Mouse (Mus musculus) liver, embryonic 16.5 days (tissue): Measurements from ENCODE around the gene Stk11. TPM values are rescaled to one million over a fixed set of nuclear protein-coding genes. Genes with fewer than 3 reads are reported as not detected.

Source experiments
- ATAC-seq: fragments of 200-750 bp; cut with Nextera tagmentation; 2 replicates; pipeline ENCODE4 v1.8.0; 2017; ENCODE audit warnings: low read depth, mild to moderate bottlenecking, moderate number of reproducible peaks, moderate library complexity
- H3K27ac ChIP-seq: fragments of 300-500 bp; sonication (generic); 2 replicates; pipeline ENCODE4 v1.5.1; 2014; ENCODE audit warnings: mild to moderate bottlenecking, low read length
- H3K27me3 ChIP-seq: fragments of 300-500 bp; sonication (generic); 2 replicates; pipeline ENCODE4 v1.6.1; 2014; ENCODE audit warnings: low read depth, low read length, mixed read lengths; ENCODE audit not compliant: control insufficient read depth, insufficient read depth
- H3K36me3 ChIP-seq: fragments of 300-500 bp; sonication (generic); 2 replicates; pipeline ENCODE4 v1.6.1; 2014; ENCODE audit warnings: mild to moderate bottlenecking; ENCODE audit not compliant: control insufficient read depth, insufficient read depth
- H3K4me1 ChIP-seq: fragments of 300-500 bp; sonication (generic); 2 replicates; pipeline ENCODE4 v1.6.1; 2014; ENCODE audit warnings: low read depth, low read length, mixed read lengths; ENCODE audit not compliant: control insufficient read depth
- H3K4me2 ChIP-seq: fragments of 300-500 bp; sonication (generic); 2 replicates; pipeline ENCODE4 v1.6.1; 2014; ENCODE audit warnings: low read depth, low read length, mixed read lengths
- H3K4me3 ChIP-seq: fragments of 300-500 bp; sonication (generic); 2 replicates; pipeline ENCODE4 v1.5.1; 2014; ENCODE audit warnings: low read depth, mild to moderate bottlenecking, low read length
- H3K9ac ChIP-seq: fragments of 300-500 bp; sonication (generic); 2 replicates; pipeline ENCODE4 v1.6.1; 2014; ENCODE audit warnings: low read depth, low read length
- H3K9me3 ChIP-seq: fragments of 300-500 bp; sonication (generic); replicated peaks from 2 replicates; pipeline ENCODE4 v1.6.1; 2016; ENCODE audit warnings: low read length; ENCODE audit not compliant: control insufficient read depth
- WGBS: fragments of 180-500 bp; shearing (Covaris S2); extraction: QIAGEN DNeasy Blood & Tissue Kit; methylation state at CpG from one replicate; pipeline ENCODE4 v1.1.7; 2014; ENCODE audit not compliant: insufficient replicate concordance; 5-methylcytosine and 5-hydroxymethylcytosine counted together
- polyA plus RNA-seq: library from polyadenylated mRNA; unstranded; fragments of >200 nt; fragmentation: Nextera tagmentation; extraction: Ambion mirVana; gene quantifications from 2 replicates; pipeline ENCODE4 v1.2.1, GENCODE M21; 2015

The Stk11 gene
- polyA plus RNA-seq, 1 experiment from 2014 or later = 14.4 TPM

DNA sequence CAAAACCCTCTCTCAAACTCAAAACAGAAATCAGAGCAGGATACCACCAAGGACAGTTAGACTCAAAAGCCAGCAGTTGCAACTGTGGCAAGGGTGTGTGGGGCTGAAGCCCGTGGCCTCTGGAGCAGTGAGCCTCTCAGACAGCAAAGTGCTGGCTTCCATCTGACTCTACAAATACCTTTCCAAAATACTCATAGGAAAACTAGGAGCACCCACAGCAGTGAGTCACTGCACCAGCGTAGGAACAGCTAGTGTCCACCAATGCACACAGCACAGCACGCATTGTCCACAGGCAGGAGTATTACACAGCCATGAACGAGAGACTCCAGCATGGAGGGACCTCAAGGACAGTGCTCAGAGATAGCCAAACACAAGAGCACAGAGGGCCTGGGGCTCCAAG, 39.2 kb upstream of the Stk11 start:
- 75% methylated on average over 4 of the region's 4 CpGs for WGBS
- H3K27me3 ChIP-seq = no peaks in the 10 kb centered on the region
- H3K36me3 ChIP-seq = peaks cover 3% of the 10 kb centered on the region; the same call in 1 of the 2 replicates
- no peaks in the 10 kb centered on the region for H3K9me3 ChIP-seq
- no peak overlapping the region for H3K4me2 ChIP-seq
- no peak overlapping the region for H3K4me3 ChIP-seq
- H3K27ac ChIP-seq = no peak overlapping the region
- peaks cover 47% of the 10 kb centered on the region for H3K4me1 ChIP-seq
- no peak for ATAC-seq
- H3K9ac ChIP-seq = no peak overlapping the region

DNA sequence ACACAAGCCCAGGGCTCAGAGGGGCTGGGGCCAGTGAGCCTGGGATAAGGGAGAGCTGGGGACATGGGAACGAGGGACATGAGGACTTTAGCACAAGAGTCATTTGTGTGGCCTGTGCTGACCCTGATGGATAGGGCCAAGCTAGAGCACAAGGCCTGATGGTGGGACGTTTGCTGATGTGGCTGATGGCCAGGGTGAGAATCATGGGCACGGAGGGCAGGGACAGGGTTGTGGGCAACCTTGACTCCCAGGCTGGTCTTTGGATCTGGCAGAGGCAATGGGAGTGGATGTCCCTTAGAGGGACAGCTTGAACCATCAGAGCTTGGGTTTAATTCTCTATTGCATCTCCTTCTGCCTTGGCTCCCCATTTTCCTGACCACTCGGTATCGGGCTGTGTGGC, 38.3 kb upstream of the Stk11 start:
- ATAC-seq = no peak
- Histone ChIP-seq H3K36me3 (peaks cover 6% of the 10 kb centered on the region), H3K4me1 (peaks cover 47% of the 10 kb centered on the region), H3K27me3 (no peaks in the 10 kb centered on the region), H3K4me2 (no peak overlapping the region), H3K4me3 (no peak overlapping the region), H3K9me3 (no peaks in the 10 kb centered on the region), H3K9ac (no peak overlapping the region), H3K27ac (no peak overlapping the region)
- WGBS = 77% methylated on average over 5 of the region's 5 CpGs

DNA sequence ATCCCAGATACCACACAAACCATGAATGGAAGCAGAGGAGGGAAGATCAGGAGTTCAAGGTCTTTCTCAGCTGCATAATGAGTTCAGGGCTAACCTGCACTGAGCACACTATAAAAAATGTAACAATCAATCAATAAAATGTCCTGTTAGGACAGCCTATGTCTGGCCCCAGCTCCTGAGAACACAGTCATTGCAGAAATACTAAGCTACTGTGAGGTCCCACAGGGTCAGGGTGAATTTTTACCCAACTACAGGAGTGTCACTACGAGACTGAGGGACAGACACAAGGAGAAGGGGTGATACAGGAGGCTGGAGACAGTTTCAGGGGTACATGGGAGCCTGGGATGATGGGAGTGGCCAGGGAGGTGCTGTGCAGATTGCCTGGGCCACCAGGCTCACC, 37.2 kb upstream of the Stk11 start:
- no peak for ATAC-seq

DNA sequence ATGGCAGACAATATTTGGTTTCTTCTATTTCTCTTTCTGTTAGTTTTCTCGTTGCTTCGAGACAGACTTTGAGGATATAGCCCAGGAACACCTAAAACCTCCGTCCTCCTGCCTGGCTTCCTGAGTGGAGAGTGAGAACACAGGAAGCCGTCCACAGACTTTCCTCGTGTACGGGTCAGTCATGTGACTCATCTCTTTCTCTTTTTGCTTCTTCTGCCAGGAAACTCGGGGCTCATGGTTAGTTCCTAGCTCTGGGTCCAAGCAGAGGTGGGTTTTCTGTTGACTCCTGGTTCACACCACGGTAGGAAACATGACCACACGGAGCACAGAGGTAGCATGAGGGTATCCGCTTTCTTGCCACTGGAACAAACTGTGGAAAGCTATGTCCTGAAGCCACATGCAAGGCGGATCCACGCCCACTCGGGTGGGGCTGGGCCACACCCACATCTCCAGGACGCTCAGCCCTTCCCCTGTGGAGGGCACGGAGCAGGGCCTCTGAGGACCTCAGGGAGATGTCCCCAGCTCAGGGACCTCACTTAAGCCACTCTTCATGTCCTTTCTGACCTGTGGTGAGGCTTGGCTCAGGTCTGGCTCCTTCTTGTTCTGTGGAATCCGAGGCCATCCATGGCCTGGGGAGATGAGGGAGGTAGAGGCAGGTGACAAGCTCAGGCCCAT, 35.1 kb upstream of the Stk11 start:
- peak overlapping the region; percentile 74 for H3K9ac ChIP-seq
- H3K9me3 ChIP-seq = no peaks in the 10 kb centered on the region
- H3K36me3 ChIP-seq = peaks cover 15% of the 10 kb centered on the region
- WGBS = 39% methylated on average over 16 of the region's 16 CpGs
- peaks cover 39% of the 10 kb centered on the region for H3K4me1 ChIP-seq
- no peaks in the 10 kb centered on the region for H3K27me3 ChIP-seq
- H3K4me2 ChIP-seq = peak overlapping the region; percentile 87
- ATAC-seq = peak; percentile 89
- H3K4me3 ChIP-seq = peak overlapping the region; percentile 53
- peak overlapping the region; percentile 98 for H3K27ac ChIP-seq

More for the DNA sequence above, 37.2 kb upstream of the Stk11 start:
- no peak overlapping the region for H3K4me3 ChIP-seq
- no peak overlapping the region for H3K27ac ChIP-seq
- no peak overlapping the region for H3K9ac ChIP-seq
- H3K9me3 ChIP-seq = no peaks in the 10 kb centered on the region
- no peak overlapping the region for H3K4me2 ChIP-seq
- 53% methylated on average over 1 of the region's 1 CpGs for WGBS
- H3K36me3 ChIP-seq = peaks cover 11% of the 10 kb centered on the region
- peaks cover 46% of the 10 kb centered on the region for H3K4me1 ChIP-seq
- H3K27me3 ChIP-seq = no peaks in the 10 kb centered on the region

DNA sequence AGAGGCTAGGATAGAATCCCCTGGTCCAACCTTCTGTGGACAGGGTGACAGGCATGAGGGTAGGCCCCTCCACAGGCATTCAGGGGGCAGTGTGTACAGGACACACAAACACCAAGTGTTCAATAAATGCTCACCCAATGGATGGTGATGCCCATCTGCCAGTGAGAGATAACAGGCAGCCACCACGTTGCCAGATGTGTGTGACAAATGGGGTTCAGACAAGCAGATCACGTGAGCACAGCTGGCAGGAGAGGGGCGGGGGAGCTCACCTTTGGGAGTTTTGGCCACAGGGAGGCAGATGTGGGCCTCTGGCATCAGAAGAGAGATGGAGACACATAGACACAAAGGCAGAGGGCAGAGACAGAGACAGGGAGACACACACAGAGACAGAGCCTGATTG, 34.5 kb upstream of the Stk11 start:
- peak; percentile 93 for ATAC-seq
- Histone ChIP-seq H3K36me3 (peaks cover 15% of the 10 kb centered on the region), H3K4me2 (peak overlapping the region; percentile 87), H3K27ac (peak overlapping the region; percentile 98), H3K27me3 (no peaks in the 10 kb centered on the region), H3K9ac (peak overlapping the region; percentile 74), H3K4me1 (peaks cover 37% of the 10 kb centered on the region), H3K4me3 (peak overlapping the region; percentile 53), H3K9me3 (no peaks in the 10 kb centered on the region)
- 22% methylated on average over 3 of the region's 3 CpGs for WGBS

DNA sequence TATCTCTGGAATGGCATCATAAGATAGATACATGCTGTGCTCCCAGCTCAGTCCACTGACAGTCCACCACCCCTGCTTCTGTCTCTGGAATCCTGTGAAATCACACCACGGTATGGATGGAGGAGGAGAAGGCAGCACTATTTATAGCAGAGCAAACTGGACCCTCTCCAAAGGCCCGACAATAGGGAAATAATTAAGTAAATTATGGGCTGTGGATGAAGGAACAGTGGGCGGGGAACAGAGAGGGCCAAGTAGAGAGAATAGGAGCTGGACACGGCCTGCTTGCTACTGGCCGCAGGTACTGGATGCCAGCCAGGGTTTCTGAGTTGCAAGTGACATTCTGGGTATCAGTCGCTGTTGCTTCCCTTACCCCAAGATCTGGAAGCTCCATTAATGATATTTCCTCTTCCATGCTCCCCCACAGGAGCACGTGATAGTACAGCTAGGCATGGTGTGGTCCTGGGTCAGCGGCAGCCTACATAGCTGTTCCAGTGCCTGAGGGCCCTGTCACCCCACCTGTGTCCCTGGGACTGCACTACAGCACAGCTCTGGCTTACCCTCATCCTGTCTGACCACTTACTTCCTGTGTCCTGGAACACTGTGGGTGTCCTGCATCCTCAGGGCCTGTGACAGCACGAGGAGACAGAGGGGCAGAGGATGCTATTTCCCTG, 30.7 kb upstream of the Stk11 start:
- no peaks in the 10 kb centered on the region for H3K27me3 ChIP-seq
- no peak overlapping the region for H3K9ac ChIP-seq
- peaks cover 56% of the 10 kb centered on the region for H3K4me1 ChIP-seq
- ATAC-seq = no peak
- no peak overlapping the region for H3K4me3 ChIP-seq
- no peak overlapping the region for H3K4me2 ChIP-seq
- no peaks in the 10 kb centered on the region for H3K9me3 ChIP-seq
- 78% methylated on average over 9 of the region's 9 CpGs for WGBS
- no peak overlapping the region for H3K27ac ChIP-seq
- H3K36me3 ChIP-seq = peaks cover 12% of the 10 kb centered on the region

DNA sequence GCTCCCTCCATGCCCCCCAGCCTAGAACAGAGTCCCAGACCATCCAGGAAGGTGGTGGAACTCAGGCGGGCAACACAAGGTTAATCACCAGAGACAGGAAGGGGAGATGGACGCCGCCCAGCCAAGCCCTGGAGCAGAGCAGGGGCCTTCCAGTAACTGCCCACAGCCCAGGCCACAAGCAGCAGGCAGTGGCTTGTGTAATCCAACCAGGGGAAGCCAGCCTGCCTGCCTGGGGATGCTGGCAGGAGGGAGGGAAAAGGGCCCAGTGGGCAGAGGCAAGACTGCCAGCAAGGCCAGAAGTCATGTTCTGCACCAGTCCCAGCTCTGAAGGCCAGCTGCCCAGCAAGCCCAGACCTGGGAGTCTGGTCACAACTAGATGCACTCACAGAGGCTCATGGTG, 28.8 kb upstream of the Stk11 start:
- Histone ChIP-seq H3K4me2 (0 out of 2 replicates have a peak overlapping the region, but pooled peaks have one; percentile 5), H3K36me3 (peaks cover 16% of the 10 kb centered on the region), H3K4me1 (peaks cover 41% of the 10 kb centered on the region), H3K27me3 (no peaks in the 10 kb centered on the region), H3K27ac (peak overlapping the region; percentile 75), H3K9me3 (no peaks in the 10 kb centered on the region), H3K9ac (no peak overlapping the region; the same call in 1 of the 2 replicates), H3K4me3 (no peak overlapping the region)
- no peak for ATAC-seq
- WGBS = 31% methylated on average over 3 of the region's 3 CpGs

DNA sequence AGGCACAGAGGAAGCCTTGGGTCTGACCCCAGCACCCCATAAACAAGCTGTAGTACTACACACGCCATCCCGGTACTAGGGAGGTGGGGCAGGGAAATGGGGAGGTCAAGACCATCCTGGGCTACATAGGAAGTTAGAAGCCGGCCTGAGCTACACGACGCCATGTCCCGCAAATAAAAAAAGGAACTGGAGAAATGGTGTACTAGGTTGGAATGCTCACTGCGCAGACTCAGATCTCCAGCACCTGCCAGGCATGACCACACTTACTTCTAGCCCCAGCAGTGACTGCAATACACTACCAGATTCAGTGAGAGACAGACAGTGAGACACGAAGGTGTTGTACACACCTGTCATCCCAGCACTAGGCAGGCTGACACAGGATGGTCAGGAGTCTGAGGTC, 28.1 kb upstream of the Stk11 start:
- Histone ChIP-seq H3K4me3 (no peak overlapping the region), H3K36me3 (peaks cover 10% of the 10 kb centered on the region), H3K4me1 (peaks cover 35% of the 10 kb centered on the region), H3K27ac (peak overlapping the region; percentile 75), H3K4me2 (no peak overlapping the region), H3K9ac (no peak overlapping the region), H3K27me3 (no peaks in the 10 kb centered on the region), H3K9me3 (no peaks in the 10 kb centered on the region)
- ATAC-seq = no peak
- WGBS = 44% methylated on average over 8 of the region's 8 CpGs

DNA sequence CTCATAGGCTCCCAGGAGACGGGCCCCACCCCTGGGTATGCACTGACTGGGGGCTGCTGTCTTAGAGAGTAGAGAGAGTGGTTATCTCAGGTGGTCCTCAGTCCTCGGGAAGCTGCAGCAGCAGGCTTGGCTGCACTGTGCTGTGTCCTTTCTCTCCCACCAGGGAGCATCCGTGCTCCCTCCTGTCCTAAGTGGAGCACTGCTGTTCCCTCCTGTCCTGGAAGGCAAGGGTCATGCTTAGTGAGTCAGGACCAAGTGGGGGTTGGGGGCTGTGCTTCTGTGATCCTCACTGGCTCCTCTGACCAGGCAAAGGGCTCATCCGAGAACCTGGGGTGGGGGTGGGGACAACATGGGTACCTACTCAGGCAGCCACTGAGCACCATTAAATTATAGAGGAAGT, 26.5 kb upstream of the Stk11 start:
- peaks cover 28% of the 10 kb centered on the region for H3K4me1 ChIP-seq
- H3K36me3 ChIP-seq = peaks cover 3% of the 10 kb centered on the region
- ATAC-seq = 0 out of 2 replicates have a peak, but pooled peaks have one; percentile 16
- H3K9me3 ChIP-seq = no peaks in the 10 kb centered on the region
- no peak overlapping the region for H3K4me2 ChIP-seq
- no peak overlapping the region for H3K27ac ChIP-seq
- no peaks in the 10 kb centered on the region for H3K27me3 ChIP-seq
- H3K9ac ChIP-seq = no peak overlapping the region
- no peak overlapping the region for H3K4me3 ChIP-seq
- WGBS = 61% methylated on average over 4 of the region's 4 CpGs
